Mouse (Mus musculus) cerebellum, adult 11-12 months (tissue): Measurements from ENCODE around the gene Fam178b.

Source experiments
- DNase-seq: peaks from one replicate; pipeline ENCODE4 v3.0.0; 2022

Fam178b gene

DNA sequence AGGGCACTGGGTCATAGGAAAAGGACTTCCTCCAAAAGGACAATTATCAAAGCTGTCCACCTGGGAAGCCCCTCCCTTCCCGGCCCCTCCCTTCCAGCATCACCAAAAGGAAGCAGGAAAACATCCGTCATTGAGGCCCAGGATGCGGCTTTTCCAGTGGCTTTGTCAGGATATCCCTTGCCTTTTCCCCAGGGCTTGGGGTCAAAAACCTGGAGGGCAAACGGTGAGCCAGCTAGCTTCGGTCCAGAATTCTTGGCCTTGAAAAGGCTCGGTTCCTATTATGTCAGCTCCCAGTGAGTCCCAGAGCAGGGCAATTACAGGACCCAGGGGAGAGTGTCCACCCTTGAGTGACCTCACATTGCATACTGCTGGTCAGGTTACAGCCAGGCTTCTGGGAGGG lies 122.1 kb downstream of the Fam178b start:
- no peak for DNase-seq

DNA sequence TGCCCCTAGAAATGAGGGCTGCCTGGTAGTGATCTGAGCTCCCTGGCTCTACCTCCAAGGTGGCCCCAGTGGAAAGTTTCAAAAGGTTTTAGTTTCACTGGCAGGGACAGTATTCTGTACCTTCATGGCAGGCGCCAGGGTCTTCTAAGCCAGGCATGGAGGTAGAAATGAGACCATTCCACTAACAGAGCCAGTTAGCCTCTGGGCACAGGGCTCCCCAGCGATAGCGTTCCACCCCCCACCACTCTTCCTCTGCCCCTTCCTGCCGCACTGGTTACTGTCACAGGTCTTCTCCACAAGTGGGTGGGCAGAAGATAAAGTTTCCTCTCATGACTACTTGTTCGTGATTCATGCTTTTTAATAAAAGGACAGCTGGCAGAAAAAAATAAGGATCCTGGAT lies 123.1 kb downstream of the Fam178b start:
- DNase-seq: no peak

DNA sequence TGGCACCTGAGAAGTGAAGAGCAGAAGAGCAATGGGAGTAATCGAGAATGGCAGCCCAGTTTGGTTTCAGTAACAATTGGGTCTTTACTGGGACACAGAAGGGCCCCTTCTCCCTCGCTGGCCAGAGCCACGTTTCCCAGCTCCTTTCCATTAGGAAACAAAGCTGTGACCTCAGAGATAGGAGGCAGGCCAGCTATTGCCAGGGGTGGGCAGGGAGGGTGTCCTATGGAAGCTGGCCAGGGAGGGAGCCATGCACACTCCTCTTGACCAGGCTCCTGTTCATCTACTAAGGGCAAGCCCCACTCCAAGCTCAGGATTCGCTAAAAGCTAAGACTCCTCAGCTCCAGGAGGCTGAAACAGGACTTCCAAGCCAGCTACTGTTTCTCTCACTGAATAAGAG lies 123.7 kb downstream of the Fam178b start:
- DNase-seq: no peak

DNA sequence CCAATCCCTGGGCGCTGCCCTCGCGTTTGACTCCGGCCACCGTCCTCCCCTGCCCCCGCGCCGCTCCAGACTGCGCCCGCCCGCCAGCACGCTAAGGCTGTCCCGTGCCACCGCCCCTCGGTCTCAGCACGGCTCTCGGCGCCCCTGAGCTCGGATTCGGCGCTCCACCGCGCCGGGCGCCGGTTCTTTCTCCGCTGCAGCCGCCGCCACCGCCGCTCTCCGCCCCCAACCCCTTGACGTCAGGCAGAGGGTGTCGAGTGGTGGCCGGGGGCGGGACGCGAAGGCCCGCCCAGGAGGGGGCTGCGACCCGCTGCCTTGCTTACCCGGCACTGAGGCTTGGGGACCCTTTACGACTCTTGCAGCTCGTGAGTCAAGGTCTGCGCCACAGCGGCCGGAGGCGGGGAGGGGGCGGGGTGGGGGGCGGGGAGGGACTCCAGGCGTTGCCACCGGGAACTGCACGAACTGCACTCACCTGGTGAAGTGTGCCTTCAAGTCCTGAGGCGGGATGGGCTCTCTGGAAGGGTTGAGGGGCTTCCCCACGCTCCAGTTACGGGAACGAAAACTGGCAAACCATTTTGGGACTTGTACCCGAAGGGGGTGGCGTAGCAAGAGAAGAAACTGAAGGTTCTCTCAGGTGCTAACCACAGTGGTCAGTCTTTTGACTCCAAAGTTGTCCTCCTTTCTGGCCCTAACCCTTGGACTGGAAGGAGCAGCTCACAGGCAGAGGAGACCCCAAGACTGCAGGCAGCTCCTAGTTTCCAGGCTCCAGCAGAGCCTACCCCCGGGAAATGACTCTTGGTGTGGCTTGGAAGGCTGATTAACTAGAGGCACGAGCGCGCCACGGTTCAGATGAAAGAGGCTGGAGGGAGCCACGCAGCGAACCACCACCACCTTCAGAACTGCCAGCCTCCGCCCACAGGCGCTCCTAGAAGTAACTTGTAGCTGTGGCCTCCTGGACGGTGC lies 124.7 kb downstream of the Fam178b start, which contains the start of gene Sema4c:
TSS of gene Sema4c (minus strand) at position 319 of the 963 bp plus-strand sequence.
- peak; percentile 72 for DNase-seq

- no peak for DNase-seq
Observed at GRCm38 (mm10) chr1:36557457-36558011, 125.4 kb downstream of the Fam178b start.

- DNase-seq: peak; percentile 90
Observed at GRCm38 (mm10) chr1:36556553-36557456, 126.2 kb downstream of the Fam178b start.

- DNase-seq: peak; percentile 75
Observed at GRCm38 (mm10) chr1:36555798-36556395, 127.1 kb downstream of the Fam178b start.

- peak; percentile 50 for DNase-seq
Observed at GRCm38 (mm10) chr1:36554633-36555399, 128.2 kb downstream of the Fam178b start.

GRCm38 (mm10) chr1:36552506-36552905 lies 130.5 kb downstream of the Fam178b start:
- DNase-seq: peak; percentile 91

DNA sequence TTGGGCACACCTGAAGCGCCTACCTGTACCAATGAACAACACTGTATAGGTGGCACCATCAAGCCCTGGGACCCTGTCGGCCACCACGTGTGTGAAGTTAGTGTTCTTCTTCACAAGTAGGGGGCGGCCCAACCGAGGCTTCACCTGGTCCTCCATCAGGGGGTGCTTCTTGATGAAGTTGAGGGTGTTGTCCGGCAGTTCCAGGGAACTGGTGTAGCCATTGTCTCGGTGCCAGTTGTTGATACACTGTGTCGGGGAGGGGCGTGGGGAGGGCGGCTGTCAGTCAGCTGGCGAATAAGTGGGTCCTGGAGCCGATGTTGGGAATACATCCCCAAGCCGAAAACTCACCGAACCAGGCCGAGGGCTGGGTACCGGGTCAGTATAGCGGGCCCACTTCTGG lies 131.1 kb downstream of the Fam178b start:
- peak; percentile 66 for DNase-seq

DNA sequence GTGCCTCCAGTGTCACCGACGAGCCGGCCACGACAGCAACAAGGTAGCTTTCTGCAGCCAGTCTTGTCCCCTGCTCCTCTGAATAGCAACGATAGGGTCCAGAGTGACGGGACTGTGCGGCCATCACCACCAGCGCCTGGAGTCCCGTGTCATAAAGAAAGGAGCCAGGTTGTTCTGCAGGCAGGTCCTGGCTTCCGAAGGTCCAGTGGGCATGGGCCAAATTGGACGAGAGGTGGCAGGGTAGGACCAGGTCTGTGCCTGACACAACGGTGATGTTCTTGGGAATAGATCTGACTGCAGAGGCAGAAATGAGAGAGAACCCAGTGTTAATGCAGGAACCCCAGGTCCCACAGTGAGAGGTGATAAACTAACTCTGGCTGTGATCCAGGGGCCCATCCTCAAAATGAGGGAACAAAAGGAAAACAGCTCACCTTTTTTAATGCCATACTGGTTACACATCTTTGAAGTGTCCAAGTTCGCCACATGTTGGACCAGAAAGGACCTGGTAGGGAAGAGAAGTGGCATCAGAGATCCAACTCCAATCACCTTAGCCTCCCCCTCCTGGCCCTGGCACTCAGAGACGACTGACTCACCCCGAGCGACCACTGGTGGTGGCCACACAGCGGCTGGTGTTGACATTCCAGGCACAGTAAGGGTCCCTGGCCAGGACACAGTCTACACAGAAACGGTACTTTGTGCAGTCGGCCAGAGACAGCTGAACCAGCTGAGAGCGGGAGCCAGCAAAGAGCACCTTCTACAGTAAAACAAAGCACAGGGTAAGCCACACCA lies 132.7 kb downstream of the Fam178b start:
- peak; percentile 70 for DNase-seq

- peak; percentile 56 for DNase-seq
Observed at GRCm38 (mm10) chr1:36549491-36549890, 133.5 kb downstream of the Fam178b start.

GRCm38 (mm10) chr1:36548771-36549170 lies 134.2 kb downstream of the Fam178b start:
- DNase-seq: peak; percentile 34

DNA sequence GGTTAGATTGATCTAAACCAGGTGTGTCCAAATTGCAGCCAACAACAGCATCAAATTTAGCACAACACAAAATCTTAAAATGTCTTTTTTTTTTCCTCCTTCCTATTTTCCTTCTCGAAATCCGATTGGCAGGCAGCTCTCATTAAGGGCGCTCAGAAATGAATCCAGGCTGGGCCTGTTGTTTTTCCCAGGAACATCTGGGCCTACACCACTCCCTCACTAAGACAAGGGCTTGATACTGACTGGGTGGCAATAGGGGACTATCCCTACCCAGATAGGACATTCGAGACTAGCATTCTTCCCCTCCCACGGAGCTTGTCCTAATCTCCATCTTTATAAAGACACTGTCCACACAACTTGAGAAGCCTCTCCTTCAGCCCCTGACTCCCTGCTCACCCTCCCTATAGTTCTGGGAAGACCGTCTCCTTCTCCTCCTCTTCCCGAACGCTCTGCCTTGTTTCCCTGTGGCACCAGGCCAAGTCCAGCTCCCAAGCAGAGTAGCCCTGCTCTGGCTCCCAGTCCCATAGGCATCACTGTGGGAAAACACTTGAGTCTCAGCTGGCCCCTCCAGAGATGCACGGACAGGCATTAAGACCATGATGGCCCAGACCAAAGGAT lies 134.9 kb downstream of the Fam178b start:
- DNase-seq: peak; percentile 67

GRCm38 (mm10) chr1:36546888-36547471 lies 136.0 kb downstream of the Fam178b start, which contains the start of gene Ankrd39:
Gene Ankrd39, minus strand, starts transcription at chr1:36547445.
- peak; percentile 99 for DNase-seq

- DNase-seq: peak; percentile 46
Observed at GRCm38 (mm10) chr1:36545845-36546600, 137.0 kb downstream of the Fam178b start.

DNA sequence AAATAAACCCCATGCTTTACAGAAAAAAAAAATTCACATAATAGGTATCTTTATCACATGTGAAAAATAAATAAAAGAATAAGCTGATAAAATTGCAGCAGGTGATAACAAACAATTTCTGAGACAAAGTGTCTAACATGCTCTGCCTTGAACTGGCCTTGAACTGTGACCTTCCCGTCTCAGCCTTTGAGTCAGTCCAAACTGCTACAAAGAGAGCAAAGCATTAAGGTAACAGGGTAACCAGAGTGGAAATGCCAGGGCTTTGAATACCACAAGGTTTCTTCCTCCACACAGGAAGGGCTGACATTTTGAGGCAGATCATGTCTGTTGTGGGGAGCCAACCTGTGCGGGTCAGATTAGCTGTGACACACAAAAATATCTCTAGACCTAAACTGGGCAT lies 137.6 kb downstream of the Fam178b start:
- DNase-seq: no peak

DNA sequence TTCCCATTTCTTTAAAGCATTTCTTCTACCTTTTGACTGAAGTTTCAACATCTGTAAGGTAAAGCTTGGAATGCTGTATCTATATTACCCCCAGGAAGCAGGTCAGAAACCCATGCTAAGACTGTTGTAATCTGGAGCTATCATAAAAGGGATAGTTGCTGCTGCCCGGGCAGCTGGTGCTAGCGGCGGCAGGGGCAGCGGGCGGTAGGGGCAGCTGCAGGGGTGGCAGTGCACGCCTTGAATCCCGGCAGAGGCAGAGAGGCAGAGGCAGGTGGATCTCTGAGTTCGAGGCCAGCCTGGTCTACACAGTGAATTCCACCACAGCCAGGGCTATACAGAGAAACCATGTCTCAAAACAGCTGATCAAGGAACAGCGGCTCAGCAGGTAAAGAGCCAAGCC lies 140.1 kb downstream of the Fam178b start:
- no peak for DNase-seq

- DNase-seq: peak; percentile 78
Observed at GRCm38 (mm10) chr1:36541844-36542243, 141.1 kb downstream of the Fam178b start.
